Mouse (Mus musculus) layer of hippocampus, adult 8-10 months (tissue): ENCODE data around the gene Gstp1. TPM values are rescaled to one million over a fixed set of nuclear protein-coding genes. Genes with fewer than 3 reads are reported as not detected.
"Not testable (repeated sequence)": the region's sequence is repeated elsewhere in the genome, so short reads cannot be mapped to it uniquely, and the experiment has no call there.

Experiments
- DNase-seq, 2 experiments: peaks; one replicate each; pipeline ENCODE4 v3.0.0; 2022; ENCODE audit warnings: low spot score in 2 of 2
- total RNA-seq, 4 experiments: library from RNA; stranded (reverse); gene quantifications; 2 replicates each; pipeline ENCODE4 v1.2.4; 2022

Gstp1 gene
- 100 to 1,000 TPM; 395 to 468 (median 434) TPM for total RNA-seq

- DNase-seq: peak; percentile 88 to 91
Observed at GRCm38 (mm10) chr19:4037788-4038232, at the start of gene Gstp1. Gene Gstp1 (minus strand): TSS chr19:4037985.

GRCm38 (mm10) chr19:4087090-4087489 lies 49.3 kb upstream of the Gstp1 start:
- DNase-seq: no peak

GRCm38 (mm10) chr19:4086156-4086555 lies 48.4 kb upstream of the Gstp1 start:
- no peak for DNase-seq

- no peak for DNase-seq
Observed at GRCm38 (mm10) chr19:4084984-4085383, 47.2 kb upstream of the Gstp1 start.

GRCm38 (mm10) chr19:4083826-4084225 lies 46.0 kb upstream of the Gstp1 start:
- DNase-seq: no peak

- DNase-seq: no peak
Observed at GRCm38 (mm10) chr19:4083316-4083715, 45.5 kb upstream of the Gstp1 start.

- no peak for DNase-seq
Observed at GRCm38 (mm10) chr19:4082219-4082965, 44.6 kb upstream of the Gstp1 start.

- DNase-seq: no peak
Observed at GRCm38 (mm10) chr19:4081394-4081793, 43.6 kb upstream of the Gstp1 start, which contains the start of gene Cabp2. Gene Cabp2 (plus strand): TSS chr19:4081578.

- DNase-seq: no peak
Observed at GRCm38 (mm10) chr19:4080511-4081009, 42.8 kb upstream of the Gstp1 start.

- no peak for DNase-seq
Observed at GRCm38 (mm10) chr19:4079594-4079993, 41.8 kb upstream of the Gstp1 start.

GRCm38 (mm10) chr19:4075531-4075930 lies 37.7 kb upstream of the Gstp1 start:
- no peak for DNase-seq

- no peak for DNase-seq
Observed at GRCm38 (mm10) chr19:4072706-4073424, 35.1 kb upstream of the Gstp1 start.

GRCm38 (mm10) chr19:4071406-4071805 lies 33.6 kb upstream of the Gstp1 start:
- no peak for DNase-seq

- no peak for DNase-seq
Observed at GRCm38 (mm10) chr19:4070756-4071155, 33.0 kb upstream of the Gstp1 start.

GRCm38 (mm10) chr19:4070311-4070710 lies 32.5 kb upstream of the Gstp1 start:
- DNase-seq: no peak

GRCm38 (mm10) chr19:4068717-4069410 lies 31.1 kb upstream of the Gstp1 start:
- no peak for DNase-seq

- not testable (repeated sequence) for DNase-seq
Observed at GRCm38 (mm10) chr19:4068242-4068641, 30.5 kb upstream of the Gstp1 start.

- DNase-seq: no peak
Observed at GRCm38 (mm10) chr19:4066877-4067276, 29.1 kb upstream of the Gstp1 start.

- DNase-seq: no peak
Observed at GRCm38 (mm10) chr19:4066280-4066679, 28.5 kb upstream of the Gstp1 start.

- not testable (repeated sequence) for DNase-seq
Observed at GRCm38 (mm10) chr19:4064501-4064900, 26.7 kb upstream of the Gstp1 start.

GRCm38 (mm10) chr19:4063357-4063756 lies 25.6 kb upstream of the Gstp1 start:
- DNase-seq: not testable (repeated sequence)
